Mouse (Mus musculus) gastrocnemius, postnatal 10 days (tissue): ENCODE measurements around the gene Ccdc194. TPM values are rescaled to one million over a fixed set of nuclear protein-coding genes. Genes with fewer than 3 reads are reported as not detected.

Source experiments
- DNase-seq: peaks from one replicate; pipeline ENCODE4 v3.0.0; 2021; ENCODE audit warnings: mixed read lengths
- total RNA-seq, 2 experiments: library from RNA; stranded (reverse); gene quantifications; 2 replicates each; pipeline ENCODE4 v1.2.3; 2021

The Ccdc194 gene
- total RNA-seq, 2 experiments from 2014 or later = 0.21 to 2.5 TPM

DNA sequence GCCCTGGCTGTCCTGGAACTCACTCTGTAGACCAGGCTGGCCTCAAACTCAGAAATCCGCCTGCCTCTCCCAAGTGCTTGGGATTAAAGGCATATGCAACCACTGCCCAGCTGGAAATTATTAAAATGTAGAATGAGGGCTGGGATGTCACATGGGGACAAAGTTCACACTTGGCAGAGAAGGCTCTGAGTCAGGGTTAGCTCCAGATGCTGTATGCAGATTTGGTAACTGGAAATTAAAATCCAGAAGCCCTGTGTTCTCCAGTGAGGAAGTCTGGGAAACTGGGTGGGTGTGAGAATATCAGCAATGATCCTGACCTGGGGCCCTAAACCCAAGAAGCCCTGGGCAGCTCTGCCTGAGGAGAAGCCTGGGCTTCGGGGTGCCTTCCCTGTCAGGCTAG lies 16.2 kb downstream of the Ccdc194 start:
- no peak for DNase-seq

DNA sequence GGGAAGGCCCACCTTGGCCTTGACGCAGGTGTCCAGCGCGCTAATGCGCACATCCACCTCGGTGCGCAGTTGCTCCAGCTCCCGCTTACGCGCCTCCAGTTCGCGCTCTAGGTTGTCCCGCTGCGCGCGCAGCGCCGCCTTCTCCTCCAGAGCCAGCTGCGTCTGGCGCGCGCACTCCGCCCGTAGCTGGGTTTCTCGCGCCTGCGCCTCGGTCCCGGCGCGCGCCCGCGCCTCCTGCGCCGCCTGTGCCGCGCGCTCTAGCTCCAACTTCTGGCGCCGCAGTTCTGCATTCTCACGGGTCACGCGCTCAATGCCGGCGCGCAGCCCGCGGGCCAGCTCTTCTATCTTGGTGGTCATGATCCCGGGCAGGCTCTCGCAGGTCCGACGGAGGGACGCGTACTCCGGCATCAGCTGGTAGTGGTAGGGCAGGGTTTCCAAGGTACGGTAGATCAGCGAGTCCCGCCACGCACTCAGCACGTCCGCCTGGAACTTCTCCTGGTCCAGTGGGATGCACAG lies 17.9 kb downstream of the Ccdc194 start:
- peak; percentile 85 for DNase-seq

DNA sequence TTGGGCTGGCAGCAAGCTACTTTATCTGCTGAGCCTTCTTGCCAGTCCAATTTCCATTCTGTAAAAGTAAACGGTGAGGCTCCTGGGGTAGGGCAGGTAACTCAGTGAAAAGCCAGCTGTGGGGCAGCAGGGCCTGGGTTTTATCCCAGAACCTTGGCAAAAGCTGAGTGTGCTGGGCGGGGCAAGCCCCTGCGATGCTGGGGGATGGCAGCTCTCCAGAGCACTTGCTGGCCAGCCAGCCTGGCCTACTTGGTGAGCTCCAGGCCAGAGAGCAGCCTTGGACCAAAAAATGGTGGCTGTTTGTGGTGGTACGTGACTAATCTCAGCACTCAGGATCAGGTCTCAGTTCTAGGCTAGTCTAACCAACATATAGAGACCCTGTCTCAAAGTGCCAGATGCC lies 19.5 kb downstream of the Ccdc194 start:
- DNase-seq = peak; percentile 52

DNA sequence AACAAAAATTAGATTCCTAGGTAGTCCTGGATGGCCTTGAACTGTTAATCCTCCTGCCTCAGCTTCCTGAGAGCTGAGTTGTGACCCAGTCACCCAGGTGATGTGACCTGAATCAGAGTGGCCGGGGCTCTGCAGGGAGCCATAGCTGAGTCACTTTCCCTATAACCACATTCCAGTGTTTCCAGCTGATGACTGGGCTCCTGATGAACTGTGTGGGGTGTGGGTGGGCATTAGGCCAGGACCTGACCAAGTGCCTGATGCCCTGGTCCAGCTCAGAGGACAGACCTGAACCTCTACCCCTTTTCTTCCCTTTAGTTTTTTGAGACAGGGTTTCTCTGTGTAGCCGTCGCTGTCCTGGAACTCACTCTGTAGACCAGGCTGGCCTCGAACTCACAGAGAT lies 20.2 kb downstream of the Ccdc194 start:
- DNase-seq = no peak

DNA sequence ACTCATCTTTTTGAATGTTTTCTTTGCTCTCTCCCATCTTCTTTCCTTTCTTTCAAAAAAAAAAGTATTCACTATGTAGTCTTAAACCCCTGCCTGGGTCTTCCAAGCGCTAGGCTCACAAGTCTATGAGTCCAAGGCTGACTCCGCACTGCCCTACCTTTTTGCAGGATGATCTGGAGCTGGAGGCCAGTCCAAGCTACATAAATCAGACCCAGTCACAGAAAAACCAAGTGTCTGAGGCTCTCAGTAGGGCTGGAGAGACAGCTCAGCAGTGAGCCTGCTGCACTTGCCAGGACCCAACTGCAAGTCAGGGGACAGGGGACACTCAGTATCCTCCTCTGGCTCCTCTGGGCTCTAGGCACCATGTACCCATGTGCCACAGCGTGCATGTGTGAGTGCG lies 21.2 kb downstream of the Ccdc194 start:
- no peak for DNase-seq

DNA sequence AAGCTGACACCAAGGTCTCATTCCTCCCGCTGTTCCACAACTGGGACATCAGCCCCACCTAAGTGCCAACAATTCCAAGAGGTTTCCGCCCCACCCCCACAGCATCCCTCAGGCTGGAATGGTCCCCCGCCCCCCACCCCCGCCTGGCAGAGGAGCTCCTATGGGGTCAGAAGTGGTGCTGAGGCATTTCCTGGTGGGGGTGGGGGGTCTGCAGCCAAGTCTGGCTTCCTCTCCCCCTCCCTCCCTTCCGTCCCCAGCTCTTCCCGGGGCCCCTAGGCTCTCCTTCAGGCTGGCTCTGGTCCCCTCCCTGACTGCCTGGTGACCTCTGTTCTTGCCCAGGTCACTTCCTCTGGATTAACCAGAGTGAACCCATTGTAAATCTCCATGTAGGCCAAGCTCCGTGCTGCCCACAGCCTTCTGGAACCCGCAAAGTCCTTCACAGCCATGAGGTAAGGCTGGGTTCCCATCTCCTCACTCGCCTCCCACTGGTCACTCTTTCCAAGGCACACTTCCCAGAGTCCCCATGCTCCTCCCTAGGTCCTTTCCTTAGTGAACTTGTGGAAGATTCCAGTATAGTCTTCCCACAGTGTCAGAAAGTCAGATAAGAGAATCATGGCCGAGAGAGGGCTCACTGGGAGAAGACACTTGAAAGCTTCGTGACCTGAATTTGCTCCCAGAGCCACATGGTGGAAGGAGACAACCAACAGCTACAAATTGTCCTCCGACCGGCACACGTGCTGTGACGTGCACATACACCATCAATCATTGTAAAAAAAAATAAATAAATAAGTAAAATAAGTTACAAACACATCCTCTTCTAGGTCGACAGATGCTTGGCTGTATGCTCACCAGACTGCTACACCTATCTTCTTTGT lies 26.5 kb downstream of the Ccdc194 start:
- DNase-seq = no peak

DNA sequence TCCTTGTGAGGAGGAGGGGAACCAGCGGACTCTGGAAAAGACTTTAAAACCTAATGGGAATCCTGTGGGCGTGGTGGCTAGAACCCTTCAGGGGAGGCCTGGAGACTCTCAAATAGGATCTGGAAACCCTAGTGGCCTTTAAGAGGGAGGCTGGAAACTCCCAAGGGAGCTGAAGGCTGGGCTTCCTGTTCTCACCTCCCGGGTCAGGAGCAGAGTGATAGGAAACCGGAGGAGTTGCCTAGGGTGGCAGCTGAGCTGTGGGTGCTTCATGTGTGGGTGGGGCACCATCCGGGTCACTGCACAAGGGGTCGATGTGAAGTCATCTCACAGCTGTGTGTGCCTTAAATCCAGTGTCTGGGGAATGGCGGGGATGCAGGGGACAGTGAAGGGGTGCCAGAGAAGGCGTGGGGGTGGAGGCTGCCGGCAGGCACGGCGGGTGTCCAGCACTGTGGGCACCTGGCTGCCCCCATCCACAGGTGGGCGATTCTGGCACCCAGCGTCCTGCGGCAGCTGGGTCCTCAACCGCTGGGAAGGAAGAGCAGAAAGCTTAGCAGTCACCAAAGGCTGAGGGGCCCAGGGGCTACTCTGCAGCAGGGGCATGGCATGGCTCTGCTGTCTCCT lies 27.5 kb downstream of the Ccdc194 start:
- no peak for DNase-seq

DNA sequence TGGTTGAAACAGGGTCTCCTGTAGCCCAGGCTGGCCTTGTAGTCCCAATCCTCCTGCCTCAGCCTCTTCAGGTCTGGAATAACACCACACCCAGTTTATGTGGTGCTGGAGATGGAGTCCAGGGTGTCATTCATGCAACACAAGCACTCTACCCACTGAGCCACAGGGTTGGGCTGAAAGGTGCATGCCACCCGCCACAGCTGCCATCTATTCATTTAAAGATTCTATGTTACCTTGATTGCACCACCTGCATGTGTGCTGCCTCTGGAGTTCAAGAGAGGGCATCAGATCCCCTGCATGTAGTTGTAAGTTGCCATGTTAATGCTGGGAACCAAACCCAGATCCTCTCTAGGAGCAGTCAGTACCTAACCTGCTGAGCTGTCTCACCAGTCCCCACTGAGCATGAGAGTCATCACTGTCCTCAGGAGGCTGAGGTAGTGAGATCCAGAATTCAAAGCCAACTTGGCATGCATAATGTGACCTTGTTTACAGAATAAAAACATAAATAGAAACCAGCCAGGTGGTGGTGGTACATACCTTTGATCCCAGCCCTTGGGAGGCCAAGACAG lies 28.4 kb downstream of the Ccdc194 start:
- no peak for DNase-seq

DNA sequence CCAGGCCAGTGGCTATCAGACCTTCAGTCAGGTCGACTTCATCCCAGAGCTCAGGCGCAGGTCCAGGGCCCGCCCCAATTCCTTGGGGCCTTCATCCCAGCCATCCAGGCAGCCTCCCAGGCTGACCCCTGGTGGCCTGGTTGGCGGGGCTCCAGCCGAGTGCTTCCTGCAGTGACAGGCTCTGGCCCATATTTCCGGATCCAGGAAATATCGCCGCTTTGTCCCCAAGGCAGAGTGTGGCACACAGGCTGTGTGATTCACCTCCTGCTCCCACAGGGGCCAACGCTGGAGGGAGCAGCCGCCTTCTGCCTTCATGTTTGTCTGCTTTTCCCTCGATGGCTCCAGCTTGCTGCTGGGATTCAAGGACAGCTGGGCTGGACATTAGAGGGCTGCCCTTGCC lies 29.0 kb downstream of the Ccdc194 start:
- peak; percentile 95 for DNase-seq

DNA sequence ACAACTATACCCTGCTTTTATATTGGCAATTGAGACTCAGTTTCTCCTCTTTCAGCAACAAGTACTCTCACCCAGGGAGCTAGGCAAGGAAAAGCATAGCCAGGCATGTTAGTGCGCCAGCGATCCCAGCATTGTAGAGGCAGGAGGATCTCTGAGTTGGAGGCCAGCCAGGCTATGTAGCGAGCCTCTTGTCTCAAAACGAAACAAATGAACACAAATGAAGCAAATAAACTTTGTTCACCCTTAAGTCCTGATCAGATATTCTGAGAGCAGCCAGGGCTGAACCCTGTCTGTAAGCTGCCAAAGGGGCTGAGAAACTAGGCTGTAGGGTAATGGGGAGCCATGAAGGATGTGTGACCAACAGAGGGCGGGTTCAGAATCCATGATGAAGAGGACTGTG lies 29.7 kb downstream of the Ccdc194 start:
- DNase-seq = no peak

DNA sequence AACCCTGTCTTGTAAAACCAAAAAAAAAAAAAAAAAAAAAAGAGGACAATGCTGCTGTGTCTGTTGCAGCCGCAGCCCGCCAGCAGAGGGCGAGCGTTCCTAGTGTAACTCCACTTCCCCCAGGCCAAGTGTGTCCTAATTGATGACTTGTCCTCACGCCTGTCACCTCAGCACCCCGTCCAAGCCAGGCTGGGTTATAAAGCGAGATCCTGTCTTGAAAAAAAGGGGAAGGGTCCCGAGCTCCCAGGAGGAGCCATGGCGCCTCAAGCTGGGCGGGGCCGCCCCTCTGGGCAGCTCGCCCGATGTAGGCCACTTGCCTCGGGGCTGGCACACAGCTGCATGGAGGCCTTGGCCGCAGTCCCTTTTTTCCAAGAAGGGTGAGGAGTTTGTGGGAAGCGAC lies 30.5 kb downstream of the Ccdc194 start:
- DNase-seq = peak; percentile 89

DNA sequence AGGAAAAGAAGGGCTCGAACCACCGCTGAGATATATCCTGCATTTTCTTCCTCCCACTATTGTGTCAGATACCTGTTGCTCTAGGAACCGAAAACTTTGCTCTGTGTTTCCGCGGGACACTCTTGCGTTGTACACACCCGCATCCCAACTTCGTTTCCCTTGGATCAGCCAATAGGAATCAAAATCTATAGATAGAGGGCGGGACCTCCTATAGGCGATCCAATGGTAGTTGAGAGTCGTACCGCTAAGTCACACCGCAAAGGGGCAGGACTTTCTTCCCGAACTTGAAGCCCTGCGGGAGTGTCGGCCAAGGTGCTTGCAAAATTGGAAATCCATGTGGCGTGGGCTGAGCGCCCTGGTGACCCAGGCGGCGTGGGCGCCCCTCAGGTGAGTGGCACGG lies 37.1 kb downstream of the Ccdc194 start:
- DNase-seq = peak; percentile 76

DNA sequence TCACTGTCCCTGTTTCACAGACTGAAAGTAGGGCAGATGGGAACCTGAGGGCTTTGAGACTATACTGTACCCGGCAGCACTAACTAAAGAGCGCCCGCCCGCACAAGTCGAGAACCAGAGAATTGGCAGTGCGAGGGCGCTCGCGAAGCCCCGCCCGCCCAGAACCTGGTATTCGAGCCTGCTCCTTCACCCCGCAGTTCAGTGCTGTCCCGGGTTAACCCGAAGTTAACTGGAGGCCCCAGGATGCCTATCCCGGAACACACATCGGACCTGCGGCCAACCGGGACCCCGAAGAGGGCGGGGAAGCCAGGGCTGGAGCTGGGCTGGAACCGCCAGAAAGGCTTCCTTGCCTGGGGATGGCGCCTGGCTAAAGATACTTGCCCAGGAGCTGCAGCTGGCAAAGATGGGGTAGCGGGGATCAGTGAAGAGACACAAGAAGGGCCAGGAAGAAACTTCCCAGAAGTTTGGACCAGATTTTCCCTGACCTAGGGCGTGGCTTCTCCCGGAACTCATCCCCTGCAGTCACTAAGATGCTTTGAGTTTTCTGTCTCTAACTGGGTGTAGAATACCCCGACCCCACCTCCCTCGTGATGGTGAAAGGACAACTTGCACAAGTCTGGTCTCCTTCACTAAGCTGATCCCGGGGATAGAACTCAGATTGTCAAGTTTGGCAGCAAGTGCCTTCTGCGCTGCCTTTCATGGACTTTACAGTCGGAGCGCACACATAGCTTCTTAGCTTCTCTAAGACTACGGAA lies 37.6 kb downstream of the Ccdc194 start, which contains the start of gene Gtpbp3:
Gene Gtpbp3, plus strand, starts transcription at position 413 of the 755 bp plus-strand sequence.
- peak; percentile 81 for DNase-seq

DNA sequence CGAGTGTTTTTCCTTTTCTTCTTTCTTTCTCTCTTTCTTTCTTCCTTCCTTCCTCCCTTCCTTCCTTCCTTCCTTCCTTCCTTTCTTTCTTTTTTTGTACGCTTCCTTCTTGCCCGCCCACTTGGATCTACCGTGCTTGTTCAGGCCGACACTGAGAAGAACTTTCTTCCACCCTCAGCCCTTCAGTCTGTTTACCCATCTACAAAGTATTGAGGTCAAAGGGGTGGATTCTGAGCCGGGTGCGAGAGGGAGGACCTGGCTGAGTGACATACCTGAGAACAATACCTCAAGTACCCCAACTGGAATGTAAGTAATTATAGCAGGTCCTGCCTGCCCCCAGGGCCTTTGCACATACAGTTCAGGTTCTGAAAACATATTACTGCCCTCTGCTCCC lies 39.4 kb downstream of the Ccdc194 start:
- no peak for DNase-seq

DNA sequence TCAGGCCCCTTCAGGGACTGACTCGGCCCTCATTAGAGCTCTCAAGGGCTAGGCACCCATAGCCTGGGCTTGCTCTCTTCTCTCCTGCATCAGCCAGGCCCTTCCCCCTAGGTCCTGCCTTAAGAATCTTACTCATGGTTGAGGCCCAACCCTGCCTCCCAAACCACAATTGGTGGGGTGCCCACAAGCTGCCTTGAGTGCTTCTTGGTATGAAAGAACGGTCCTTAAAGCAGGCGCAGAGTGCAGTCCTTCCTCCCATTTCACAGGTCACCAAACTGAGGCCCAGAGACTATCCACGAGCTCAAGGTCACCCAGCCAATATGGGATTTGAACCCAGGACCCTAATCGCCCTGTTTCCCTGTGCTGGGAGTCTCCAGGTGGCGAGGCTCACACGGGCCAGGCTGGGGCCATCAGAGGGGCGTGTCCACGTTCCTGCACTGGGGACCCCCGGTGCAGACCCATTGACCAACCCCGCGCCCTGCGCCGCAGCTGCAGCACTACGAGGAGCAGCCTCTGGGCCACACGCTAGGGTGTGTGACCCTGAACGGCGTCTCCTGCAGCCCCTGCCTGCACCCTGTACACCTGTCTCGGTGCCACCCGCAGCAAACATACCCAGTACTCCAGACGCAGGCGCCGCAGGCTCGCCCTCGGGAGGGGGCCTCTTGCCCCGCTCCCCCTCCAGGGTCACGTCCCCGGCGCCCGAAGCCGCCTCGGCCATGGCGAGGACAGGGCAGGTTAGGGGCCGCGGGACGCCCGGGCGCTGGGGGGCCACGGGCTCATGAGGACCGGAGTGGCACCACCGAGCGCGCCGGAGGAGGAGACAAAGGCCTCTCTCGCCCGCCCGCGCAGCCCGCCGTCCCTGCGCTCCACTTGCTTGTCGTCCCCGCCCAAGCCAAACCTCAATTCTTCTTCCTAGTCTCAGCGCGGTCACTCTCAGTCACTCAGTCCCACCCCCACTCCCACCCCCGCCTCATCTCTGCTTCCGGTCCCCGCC lies 40.1 kb downstream of the Ccdc194 start, which contains the start of gene Ano8:
Gene Ano8, minus strand, starts transcription at position 822 of the 994 bp plus-strand sequence.
- DNase-seq = peak; percentile 79

DNA sequence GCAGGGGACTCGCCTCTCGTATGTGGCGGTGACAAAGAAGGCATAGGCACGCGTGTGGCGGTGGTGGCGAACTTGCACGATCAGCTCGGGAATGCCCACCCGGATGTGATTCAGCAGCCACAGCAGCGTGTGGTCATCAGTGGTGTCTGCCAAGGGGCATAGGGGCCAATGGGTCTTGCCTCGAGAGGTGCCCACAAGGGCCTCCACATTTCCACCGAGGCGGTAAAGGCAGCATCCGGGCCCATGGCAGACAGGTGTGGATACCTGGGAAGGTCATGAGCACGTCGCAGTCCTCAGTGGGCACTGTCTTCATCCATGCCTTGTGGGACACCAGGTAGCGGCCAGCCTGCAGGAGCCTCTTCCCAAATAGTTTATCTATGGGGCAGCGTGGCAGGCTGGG lies 40.8 kb downstream of the Ccdc194 start:
- no peak for DNase-seq

DNA sequence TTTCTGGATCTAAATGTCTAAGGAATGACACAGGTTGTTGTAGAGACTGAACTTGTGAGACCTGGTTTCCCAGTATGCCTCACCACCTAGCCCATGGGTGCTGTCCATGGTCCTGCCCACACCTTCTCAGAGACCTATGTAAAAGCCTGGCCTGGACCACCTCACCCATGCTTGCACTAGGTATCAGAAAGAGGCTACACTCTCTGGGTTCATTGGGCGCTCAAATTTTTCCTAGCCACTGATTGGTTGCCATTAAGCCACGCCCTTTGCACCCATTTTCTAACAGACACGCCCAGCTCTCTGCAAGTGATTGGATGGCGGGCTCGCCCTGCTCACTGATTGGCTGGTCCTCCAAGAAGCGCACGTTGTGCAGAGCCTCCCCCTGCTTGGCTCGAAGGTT lies 41.6 kb downstream of the Ccdc194 start:
- no peak for DNase-seq

DNA sequence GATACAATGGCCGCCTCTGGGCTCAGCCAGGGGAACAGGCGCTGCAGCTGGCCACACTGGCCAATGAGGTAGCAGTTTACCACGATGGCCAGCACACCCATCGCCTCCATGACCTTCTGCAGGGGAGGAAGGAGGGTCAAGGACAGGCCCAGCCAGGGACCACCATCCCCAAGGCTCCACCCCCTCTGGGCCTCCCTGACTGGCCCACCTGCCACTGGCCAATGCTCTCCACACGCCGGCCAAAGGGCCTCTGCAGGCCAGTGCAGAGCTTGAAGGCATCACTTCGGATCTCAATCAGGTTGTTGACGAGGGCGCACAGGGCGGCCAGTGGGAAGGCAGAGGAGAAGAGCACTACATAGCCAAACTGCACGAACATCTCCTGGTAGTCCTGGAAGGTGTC lies 46.6 kb downstream of the Ccdc194 start:
- no peak for DNase-seq

DNA sequence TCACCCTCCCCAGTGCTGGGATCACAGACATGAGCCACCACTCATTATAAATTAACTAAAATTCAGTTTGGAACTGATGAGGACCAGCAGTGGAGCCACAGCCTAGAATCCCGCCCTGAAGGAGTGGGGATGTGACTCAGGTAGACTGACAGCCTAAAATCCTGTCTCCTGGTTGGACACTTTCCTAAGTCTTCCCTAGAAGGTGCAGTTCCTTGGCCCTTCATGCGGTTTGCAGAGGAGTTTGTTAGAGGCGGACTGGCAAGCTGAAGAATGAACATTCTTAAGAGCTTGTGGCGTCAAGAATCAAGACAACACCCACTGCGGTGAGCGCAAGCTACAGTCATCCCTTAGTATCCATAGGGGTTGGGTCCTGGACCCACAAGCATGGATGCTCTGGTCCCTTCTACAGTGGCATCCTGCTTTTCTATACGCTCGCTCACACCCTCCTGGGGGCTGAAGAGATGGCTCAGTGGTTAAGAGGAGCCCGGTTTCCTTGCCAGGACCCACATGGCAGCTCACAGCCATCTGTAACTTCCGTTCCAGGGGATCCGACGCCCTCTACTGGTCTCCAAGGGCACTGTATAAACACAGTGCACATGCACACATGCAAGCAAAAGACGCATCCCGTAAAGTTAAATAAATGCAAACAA lies 48.2 kb downstream of the Ccdc194 start:
- no peak for DNase-seq
